Mouse (Mus musculus) spleen, postnatal 0 days (tissue): ENCODE results near the gene Pigyl. TPM values are rescaled to one million over a fixed set of nuclear protein-coding genes. Genes with fewer than 3 reads are reported as not detected.

ENCODE experiments used
- polyA plus RNA-seq: library from polyadenylated mRNA; unstranded; fragments of >200 nt; fragmentation: Nextera tagmentation; extraction: Ambion mirVana; gene quantifications from 2 replicates; pipeline ENCODE4 v1.2.1, GENCODE M21; 2015

The Pigyl gene
- polyA plus RNA-seq: 55.6 and 55.8 TPM in 2 replicates

DNA sequence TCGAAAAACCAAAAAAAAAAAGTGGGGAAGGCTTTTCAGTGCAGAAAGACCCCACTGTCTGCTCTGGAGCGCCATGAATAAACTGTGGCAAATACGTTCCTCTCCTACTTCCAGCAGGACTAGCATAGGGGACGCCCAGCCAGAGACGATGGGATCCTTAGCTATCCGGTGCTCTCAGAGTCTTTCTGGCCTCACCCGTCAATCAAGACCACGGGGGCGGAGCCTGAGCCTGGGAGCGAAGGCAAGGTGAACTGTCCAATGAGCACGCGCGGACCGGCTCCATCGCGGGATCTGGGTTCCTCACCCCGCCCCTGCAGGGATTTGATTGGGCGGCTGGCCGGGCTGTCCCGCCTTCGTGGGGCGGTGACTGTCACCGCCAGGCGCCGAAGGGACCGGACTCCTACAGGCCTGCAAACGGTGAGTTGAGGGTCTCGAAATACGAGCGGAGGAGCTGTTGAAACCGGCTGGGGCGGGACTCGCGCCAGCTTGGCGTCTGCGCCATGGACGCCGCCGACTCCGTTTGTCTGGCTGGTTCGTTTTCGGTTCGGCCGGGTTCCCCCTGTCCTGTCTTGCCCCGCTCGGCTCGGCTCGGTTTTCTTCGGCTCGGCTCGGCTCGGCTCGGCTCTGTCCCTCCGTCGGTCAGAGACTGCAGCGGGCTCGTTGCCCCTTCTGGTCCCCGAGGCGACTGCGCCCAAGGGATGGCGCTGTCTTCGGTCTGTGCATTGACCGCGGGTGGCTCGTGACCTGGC is at the start of gene Pigyl:
TSS of gene Pigyl (plus strand) at position 350 of the 749 bp plus-strand sequence.

DNA sequence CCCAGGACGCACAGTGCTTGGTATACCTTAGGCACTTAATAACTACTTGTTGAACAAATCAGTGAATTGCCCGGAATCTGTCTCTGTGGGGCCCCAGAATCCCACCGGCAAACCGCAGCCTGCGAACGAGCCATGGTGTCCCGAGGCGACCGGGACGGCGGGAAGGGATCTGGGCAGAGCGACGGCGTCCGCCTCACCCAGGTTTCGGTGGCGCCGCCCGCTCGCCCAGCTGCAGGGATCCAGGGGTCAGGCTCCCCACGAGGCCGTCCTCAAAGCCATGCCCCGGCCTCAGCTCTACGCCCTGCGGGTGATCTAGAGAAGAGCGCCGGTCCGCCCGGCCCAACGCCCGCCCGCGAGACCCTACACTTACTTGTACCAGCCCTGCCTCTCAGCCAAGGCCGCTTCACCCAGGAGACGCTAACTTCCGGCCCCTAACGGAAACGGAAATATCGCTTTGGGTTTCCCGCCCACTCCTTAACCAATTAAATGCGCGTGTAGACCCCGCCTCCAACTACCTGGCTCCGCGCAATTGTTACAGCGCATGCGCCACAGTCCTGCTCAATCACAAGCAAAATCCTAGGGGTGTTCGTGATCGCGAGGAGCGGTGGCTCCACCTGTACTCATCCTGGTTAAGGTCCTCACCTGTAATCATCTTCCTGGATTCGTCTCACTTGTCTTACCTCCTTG is 39.8 kb upstream of the Pigyl start, which contains the start of gene Elof1:
TSS of gene Elof1 (minus strand) at position 433 of the 687 bp plus-strand sequence.

DNA sequence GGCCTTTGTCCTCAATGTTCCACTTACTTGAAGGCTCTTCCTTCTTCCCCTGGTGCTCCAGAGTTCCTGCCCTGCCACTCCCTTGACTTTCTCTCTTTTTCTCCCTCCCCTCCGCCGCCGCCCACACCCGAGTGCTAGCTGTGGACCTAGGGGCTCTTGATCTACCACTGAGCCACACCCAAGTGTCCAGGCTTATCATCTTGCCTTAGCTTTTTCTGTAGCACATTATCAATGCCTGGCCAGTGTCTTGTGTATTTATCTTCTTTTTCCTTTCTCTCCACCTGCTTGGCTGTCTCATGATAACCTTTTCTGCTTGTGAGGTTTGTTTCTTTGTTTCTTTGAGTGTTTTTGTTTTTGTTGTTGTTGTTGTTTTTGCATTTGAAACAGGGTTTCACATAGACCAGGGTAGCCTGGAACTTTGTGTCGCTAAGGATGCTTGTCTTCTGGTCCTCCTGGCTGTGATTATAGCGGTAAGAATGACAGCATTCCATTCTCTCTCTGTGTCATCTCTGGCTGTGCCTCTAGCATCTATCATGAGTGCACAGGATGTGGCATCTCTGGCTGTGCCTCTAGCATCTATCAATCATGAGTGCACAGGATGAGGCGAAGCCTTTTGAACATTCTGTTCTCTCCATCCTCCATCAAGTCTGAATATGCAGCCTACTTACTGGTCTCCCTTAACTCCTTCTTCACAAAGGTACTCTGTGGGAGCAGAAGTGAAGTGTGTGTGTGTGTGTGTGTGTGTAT is 20.8 kb upstream of the Pigyl start, which contains the start of gene Acp5:
TSS of gene Acp5 (minus strand) at position 68 of the 747 bp plus-strand sequence.

DNA sequence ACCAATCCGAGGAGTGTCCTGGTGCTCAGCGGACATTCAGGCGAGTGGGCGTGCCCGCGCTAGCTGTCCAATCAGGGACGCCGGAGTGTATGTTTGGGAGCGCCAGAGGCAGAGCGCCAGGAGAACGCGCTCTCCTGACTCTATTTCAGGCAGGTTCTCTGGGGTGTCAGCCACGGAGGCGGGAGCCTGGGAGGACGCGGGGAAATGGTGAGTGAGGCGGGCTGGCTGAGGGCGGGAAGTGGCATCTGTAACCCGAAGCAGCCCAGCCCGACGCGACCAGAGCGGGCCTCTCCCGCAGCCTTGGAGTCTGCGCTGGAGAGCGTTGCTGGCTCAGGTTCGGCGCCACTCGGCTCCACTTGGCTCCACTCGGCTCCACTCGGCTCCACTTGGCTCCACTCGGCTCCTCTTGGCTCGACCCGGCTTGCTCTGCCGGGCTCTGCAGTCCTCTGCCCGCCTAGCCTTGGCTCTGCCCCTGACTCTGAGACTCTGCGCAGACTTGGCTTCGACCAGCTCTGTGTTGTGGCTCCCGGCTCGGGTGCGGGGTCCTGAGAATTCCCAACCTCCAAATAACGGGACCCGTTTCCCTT is 31.5 kb downstream of the Pigyl start, which contains the start of gene Zfp872:
TSS of gene Zfp872 (plus strand) at position 66 of the 587 bp plus-strand sequence.

Other genes starting within 250 kb of the Pigyl start
- gene Rab3d, start 238.7 kb upstream of the Pigyl start, polyA plus RNA-seq: 11.6 and 16.2 TPM in 2 replicates
- 0.63 and 0.84 TPM in 2 replicates for gene Ccdc159, start 229.4 kb upstream of the Pigyl start, polyA plus RNA-seq
- gene Tmem205, start 229.3 kb upstream of the Pigyl start, polyA plus RNA-seq: 16.7 and 22.4 TPM in 2 replicates
- 1.1 and 1.4 TPM in 2 replicates for gene Plppr2, start 219.8 kb upstream of the Pigyl start, polyA plus RNA-seq
- gene Swsap1, start 201.1 kb upstream of the Pigyl start, polyA plus RNA-seq: 2.3 and 2.8 TPM in 2 replicates
- 121 and 135 TPM in 2 replicates for gene Epor, start 193.3 kb upstream of the Pigyl start, polyA plus RNA-seq
- gene Rgl3, start 167.4 kb upstream of the Pigyl start, polyA plus RNA-seq: 0.96 and 1.5 TPM in 2 replicates
- gene Ccdc151, start 154.2 kb upstream of the Pigyl start, polyA plus RNA-seq: 0.06 and 0.17 TPM in 2 replicates
- 34.2 and 36.2 TPM in 2 replicates for gene Prkcsh, start 154.0 kb upstream of the Pigyl start, polyA plus RNA-seq
- gene Elavl3, start 104.8 kb upstream of the Pigyl start, polyA plus RNA-seq: not detected in 2 replicates
- not detected in 2 replicates for gene Gm49318, start 85.6 kb upstream of the Pigyl start, polyA plus RNA-seq
- gene Zfp653, start 85.5 kb upstream of the Pigyl start, polyA plus RNA-seq: 5.9 and 6.2 TPM in 2 replicates
- 19.5 and 20.0 TPM in 2 replicates for gene Ecsit, start 71.4 kb upstream of the Pigyl start, polyA plus RNA-seq
- 9.1 and 14.5 TPM in 2 replicates for gene Cnn1, start 57.6 kb upstream of the Pigyl start, polyA plus RNA-seq
- gene Elof1, start 39.7 kb upstream of the Pigyl start, polyA plus RNA-seq: 117 and 126 TPM in 2 replicates
- 122 and 146 TPM in 2 replicates for gene Acp5, start 21.1 kb upstream of the Pigyl start, polyA plus RNA-seq
- 0.07 TPM in 1 of 2 replicates, not detected in the other for gene Zfp872, start 31.2 kb downstream of the Pigyl start, polyA plus RNA-seq
- gene Zfp809, start 68.9 kb downstream of the Pigyl start, polyA plus RNA-seq: 9.9 and 12.4 TPM in 2 replicates
- gene Zfp599, start 103.0 kb downstream of the Pigyl start, polyA plus RNA-seq: 1.9 TPM in 2 replicates
- 4.8 and 6.1 TPM in 2 replicates for gene Zfp810, start 150.8 kb downstream of the Pigyl start, polyA plus RNA-seq
- 19.8 and 20.3 TPM in 2 replicates for gene Anln, start 232.3 kb downstream of the Pigyl start, polyA plus RNA-seq